Mouse (Mus musculus) MEL (cell line): ENCODE results near the gene Foxj2. TPM values are rescaled to one million over a fixed set of nuclear protein-coding genes. Genes with fewer than 3 reads are reported as not detected.

Source experiments
- DNase-seq: peaks from one replicate; pipeline ENCODE4 v3.0.0; 2011; ENCODE audit warnings: low read depth, low spot score
- H3K27ac ChIP-seq: 2 replicates; pipeline ENCODE4 v1.5.1; 2012; ENCODE audit warnings: low read depth, mild to moderate bottlenecking, control low read depth, low read length, moderate library complexity; ENCODE audit not compliant: control insufficient read depth
- H3K27me3 ChIP-seq, 2 experiments: fragments of 150-350 bp in 1 of 2; sonication (generic) in 1 of 2; 2 replicates each; pipeline ENCODE4 v1.6.1; 2012; ENCODE audit warnings: low read length in 2 of 2, mild to moderate bottlenecking in 2 of 2, improper control_type of control experiment in 1 of 2, moderate library complexity in 1 of 2; ENCODE audit not compliant: insufficient read depth in 2 of 2, control insufficient read depth in 1 of 2
- H3K36me3 ChIP-seq, 2 experiments: 2 replicates each; pipeline ENCODE4 v1.6.1; 2012 to 2014; ENCODE audit warnings: low read length in 2 of 2, improper control_type of control experiment in 1 of 2, inconsistent platforms in 1 of 2, mild to moderate bottlenecking in 1 of 2; ENCODE audit not compliant: insufficient read depth in 2 of 2, control insufficient read depth in 1 of 2
- H3K4me1 ChIP-seq, 2 experiments: fragments of 150-350 bp in 1 of 2; sonication (generic) in 1 of 2; 2 replicates each; pipeline ENCODE4 v1.6.1; 2012; ENCODE audit warnings: low read length in 2 of 2, improper control_type of control experiment in 1 of 2, mild to moderate bottlenecking in 1 of 2; ENCODE audit not compliant: insufficient read depth in 2 of 2, control insufficient read depth in 1 of 2
- H3K4me3 ChIP-seq, 2 experiments: fragments of 150-350 bp in 1 of 2; sonication (generic) in 1 of 2; 2 replicates each; pipeline ENCODE4 v1.5.1; 2012; ENCODE audit warnings: low read depth in 2 of 2, low read length in 2 of 2, mild to moderate bottlenecking in 2 of 2, moderate library complexity in 2 of 2, control low read depth in 1 of 2, improper control_type of control experiment in 1 of 2; ENCODE audit not compliant: control insufficient read depth in 1 of 2, insufficient read depth in 1 of 2
- H3K79me2 ChIP-seq: 2 replicates; pipeline ENCODE4 v1.6.1; 2012; ENCODE audit warnings: mild to moderate bottlenecking, low read length, moderate library complexity; ENCODE audit not compliant: control insufficient read depth, poor library complexity, insufficient read depth
- H3K9ac ChIP-seq: 2 replicates; pipeline ENCODE4 v1.6.1; 2012; ENCODE audit warnings: low read depth, mild to moderate bottlenecking, control low read depth, low read length, moderate library complexity; ENCODE audit not compliant: control insufficient read depth, poor library complexity, severe bottlenecking
- H3K9me3 ChIP-seq: fragments of 150-350 bp; sonication (generic); replicated peaks from 2 replicates; pipeline ENCODE4 v1.6.1; 2012; ENCODE audit warnings: mild to moderate bottlenecking, low read length, improper control_type of control experiment, moderate library complexity; ENCODE audit not compliant: insufficient read depth
- CHD1 ChIP-seq: IDR thresholded peaks from 2 replicates; pipeline ENCODE4 v1.6.1; 2012; ENCODE audit warnings: low read depth, mild to moderate bottlenecking, inconsistent platforms, low read length, improper control_type of control experiment
- CHD2 ChIP-seq: IDR thresholded peaks from 2 replicates; pipeline ENCODE4 v1.6.1; 2011; ENCODE audit warnings: low read length, improper control_type of control experiment
- CTCF ChIP-seq, 3 experiments: IDR thresholded peaks in 2 of 3; conservative IDR thresholded peaks in 1 of 3; 2 replicates each; pipeline ENCODE4 v1.5.1; 2011 to 2012; ENCODE audit warnings: low read length in 3 of 3, low read depth in 2 of 3, mild to moderate bottlenecking in 2 of 3, improper control_type of control experiment in 1 of 3, inconsistent platforms in 1 of 3, mixed read lengths in 1 of 3, moderate library complexity in 1 of 3; ENCODE audit not compliant: control insufficient read depth in 1 of 3, insufficient read depth in 1 of 3, poor library complexity in 1 of 3, severe bottlenecking in 1 of 3
- ELF1 ChIP-seq: IDR thresholded peaks from 2 replicates; pipeline ENCODE4 v1.6.1; 2014; ENCODE audit warnings: low read depth, mild to moderate bottlenecking, inconsistent platforms, low read length, improper control_type of control experiment, moderate library complexity
- HCFC1 ChIP-seq: IDR thresholded peaks from 2 replicates; pipeline ENCODE4 v1.6.1; 2012; ENCODE audit warnings: low read depth, mild to moderate bottlenecking, inconsistent platforms, low read length, improper control_type of control experiment, moderate library complexity
- JUND ChIP-seq: IDR thresholded peaks from 2 replicates; pipeline ENCODE4 v1.6.1; 2011; ENCODE audit warnings: low read depth, mild to moderate bottlenecking, improper control_type of control experiment, low read length
- MAX ChIP-seq: IDR thresholded peaks from 2 replicates; pipeline ENCODE4 v1.6.1; 2011; ENCODE audit warnings: low read length, improper control_type of control experiment
- MAZ ChIP-seq: IDR thresholded peaks from 2 replicates; pipeline ENCODE4 v1.6.1; 2012; ENCODE audit warnings: low read depth, mild to moderate bottlenecking, inconsistent platforms, low read length, improper control_type of control experiment
- MEF2A ChIP-seq: IDR thresholded peaks from 2 replicates; pipeline ENCODE4 v1.6.1; 2014; ENCODE audit warnings: low read depth, mild to moderate bottlenecking, inconsistent platforms, low read length, improper control_type of control experiment; ENCODE audit not compliant: poor library complexity, insufficient replicate concordance, severe bottlenecking; ENCODE audit errors: extremely low read depth
- MYB ChIP-seq: IDR thresholded peaks from 2 replicates; pipeline ENCODE4 v1.6.1; 2011; ENCODE audit warnings: mild to moderate bottlenecking, low read depth, low read length, improper control_type of control experiment
- NRF1 ChIP-seq: IDR thresholded peaks from 2 replicates; pipeline ENCODE4 v1.6.1; 2014; ENCODE audit warnings: low read depth, mild to moderate bottlenecking, inconsistent platforms, low read length, improper control_type of control experiment, moderate library complexity; ENCODE audit not compliant: poor library complexity, insufficient read depth, severe bottlenecking
- POLR2A ChIP-seq, 2 experiments: IDR thresholded peaks; 2 replicates each; pipeline ENCODE4 v1.6.1; 2011 to 2012; ENCODE audit warnings: low read length in 2 of 2, mild to moderate bottlenecking in 2 of 2, control low read depth in 1 of 2, improper control_type of control experiment in 1 of 2, low read depth in 1 of 2, moderate library complexity in 1 of 2; ENCODE audit not compliant: control insufficient read depth in 1 of 2, insufficient read depth in 1 of 2, poor library complexity in 1 of 2
- RAD21 ChIP-seq: IDR thresholded peaks from 2 replicates; pipeline ENCODE4 v1.6.1; 2011; ENCODE audit warnings: mild to moderate bottlenecking, low read depth, low read length, improper control_type of control experiment
- SIN3A ChIP-seq: IDR thresholded peaks from 2 replicates; pipeline ENCODE4 v1.6.1; 2012; ENCODE audit warnings: low read length, improper control_type of control experiment, inconsistent platforms
- TAL1 ChIP-seq: IDR thresholded peaks from 2 replicates; pipeline ENCODE4 v1.6.1; 2012; ENCODE audit warnings: mild to moderate bottlenecking, inconsistent platforms, low read length, moderate library complexity, mixed read lengths
- UBTF ChIP-seq: IDR thresholded peaks from 2 replicates; pipeline ENCODE4 v1.6.1; 2012; ENCODE audit warnings: low read depth, mild to moderate bottlenecking, inconsistent platforms, low read length, improper control_type of control experiment, moderate library complexity, borderline replicate concordance; ENCODE audit not compliant: insufficient read depth
- USF1 ChIP-seq: IDR thresholded peaks from 2 replicates; pipeline ENCODE4 v1.6.1; 2014; ENCODE audit warnings: low read depth, mild to moderate bottlenecking, inconsistent platforms, low read length, improper control_type of control experiment, moderate library complexity
- USF2 ChIP-seq, 2 experiments: IDR thresholded peaks; 2 replicates each; pipeline ENCODE4 v1.6.1; 2011 to 2012; ENCODE audit warnings: improper control_type of control experiment in 2 of 2, low read length in 2 of 2, borderline replicate concordance in 1 of 2, inconsistent platforms in 1 of 2, low read depth in 1 of 2, mild to moderate bottlenecking in 1 of 2; ENCODE audit not compliant: insufficient read depth in 1 of 2
- ZKSCAN1 ChIP-seq: IDR thresholded peaks from 2 replicates; pipeline ENCODE4 v1.6.1; 2012; ENCODE audit warnings: low read depth, mild to moderate bottlenecking, inconsistent platforms, low read length, improper control_type of control experiment, moderate library complexity
- ZMIZ1 ChIP-seq: IDR thresholded peaks from 2 replicates; pipeline ENCODE4 v1.6.1; 2012; ENCODE audit warnings: low read depth, mild to moderate bottlenecking, inconsistent platforms, low read length, improper control_type of control experiment, moderate library complexity
- ZNF384 ChIP-seq: IDR thresholded peaks from 2 replicates; pipeline ENCODE4 v1.6.1; 2012; ENCODE audit warnings: low read depth, mild to moderate bottlenecking, inconsistent platforms, low read length, improper control_type of control experiment
- polyA plus RNA-seq, 2 experiments: library from polyadenylated mRNA; stranded (reverse) in 1 of 2; unstranded in 1 of 2; fragments of >175 nt in 1 of 2; fragments of >200 nt in 1 of 2; gene quantifications; 2 replicates each; pipeline versions ENCODE4 v1.2.1 to v1.2.4; 2012; ENCODE audit warnings: low replicate concordance in 2 of 2, low read depth in 1 of 2; ENCODE audit not compliant: insufficient read length in 2 of 2, insufficient read depth in 1 of 2, missing spikeins in 1 of 2
- total RNA-seq: library from RNA; depleted of rRNA; stranded (reverse); fragments of 300-350 nt; gene quantifications from 2 replicates; pipeline ENCODE4 v1.2.3, GENCODE M21; 2012

The Foxj2 gene
- total and polyA plus RNA-seq, 3 experiments: 2.2 to 8.6 TPM; not detected in 1

DNA sequence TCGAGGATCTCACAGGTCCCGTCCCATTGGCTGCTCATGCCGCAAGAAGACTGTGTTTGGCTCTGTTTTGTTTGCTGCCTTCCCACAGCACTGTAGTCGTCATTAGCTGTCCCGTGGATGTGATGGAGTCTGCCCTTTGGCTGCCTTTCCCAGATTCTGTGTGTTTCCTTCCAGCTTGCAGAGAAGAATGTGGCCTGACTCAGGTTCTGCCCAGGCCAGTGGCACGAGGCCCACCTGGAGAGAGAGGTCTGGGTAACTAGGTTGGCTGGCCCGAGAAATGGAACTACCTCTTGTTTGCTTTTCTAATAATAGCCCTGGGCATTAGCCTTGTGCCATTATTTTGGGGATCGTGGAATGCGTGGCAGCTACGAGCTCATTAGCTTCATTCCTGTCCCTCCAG, 4.4 kb downstream of the Foxj2 start:
- Histone ChIP-seq H3K4me1 (peaks cover 5 to 26% of the 10 kb centered on the region in 2 experiments), H3K36me3 (peaks cover 0 to 21% of the 10 kb centered on the region in 2 experiments; a peak in 3 of 4 replicates), H3K27ac (no peak overlapping the region)

GRCm38 (mm10) chr6:122825166-122825565, 5.5 kb downstream of the Foxj2 start:
- no peak overlapping the region for H3K27ac ChIP-seq
- no peak overlapping the region for H3K4me3 ChIP-seq
- no peak overlapping the region for H3K9ac ChIP-seq
- DNase-seq: no peak
- no peaks in the 10 kb centered on the region for H3K27me3 ChIP-seq
- TF ChIP-seq MYB (no peak), MAZ (no peak), POLR2A (IDR thresholded peaks at IDR 0.05; ENCODE audit: control insufficient read depth in 1 of 2, insufficient read depth in 1 of 2, low read depth in 1 of 2, low read length in 2 of 2, poor library complexity in 1 of 2) (no peak), ZKSCAN1 (no peak), CTCF (IDR thresholded peaks at IDR 0.05 in 2 of 3, conservative IDR thresholded peaks at IDR 0.05 in 1 of 3; ENCODE audit: control insufficient read depth in 1 of 3, insufficient read depth in 1 of 3, low read depth in 2 of 3, low read length in 3 of 3, poor library complexity in 1 of 3, severe bottlenecking in 1 of 3) (no peak), USF2 (IDR thresholded peaks at IDR 0.05; ENCODE audit: borderline replicate concordance in 1 of 2, insufficient read depth in 1 of 2, low read depth in 1 of 2, low read length in 2 of 2) (no peak), UBTF (no peak), NRF1 (no peak)
- peaks cover 0 to 20% of the 10 kb centered on the region in 2 experiments; a peak in 3 of 4 replicates for H3K36me3 ChIP-seq
- peaks cover 8% of the 10 kb centered on the region for H3K79me2 ChIP-seq
- H3K4me1 ChIP-seq: peaks cover 4 to 26% of the 10 kb centered on the region in 2 experiments
- H3K9me3 ChIP-seq: no peaks in the 10 kb centered on the region

More for the DNA sequence above, 4.4 kb downstream of the Foxj2 start:
- Histone ChIP-seq H3K27me3 (no peaks in the 10 kb centered on the region), H3K4me3 (no peak overlapping the region)
- no peak for DNase-seq
- no peak for TF ChIP-seq ZMIZ1
- TF ChIP-seq MYB: no peak
- no peak for TF ChIP-seq RAD21
- TF ChIP-seq, all 39 proteins: peak for 0
- Histone ChIP-seq H3K9me3 (no peaks in the 10 kb centered on the region), H3K79me2 (peaks cover 14% of the 10 kb centered on the region), H3K9ac (no peak overlapping the region)

DNA sequence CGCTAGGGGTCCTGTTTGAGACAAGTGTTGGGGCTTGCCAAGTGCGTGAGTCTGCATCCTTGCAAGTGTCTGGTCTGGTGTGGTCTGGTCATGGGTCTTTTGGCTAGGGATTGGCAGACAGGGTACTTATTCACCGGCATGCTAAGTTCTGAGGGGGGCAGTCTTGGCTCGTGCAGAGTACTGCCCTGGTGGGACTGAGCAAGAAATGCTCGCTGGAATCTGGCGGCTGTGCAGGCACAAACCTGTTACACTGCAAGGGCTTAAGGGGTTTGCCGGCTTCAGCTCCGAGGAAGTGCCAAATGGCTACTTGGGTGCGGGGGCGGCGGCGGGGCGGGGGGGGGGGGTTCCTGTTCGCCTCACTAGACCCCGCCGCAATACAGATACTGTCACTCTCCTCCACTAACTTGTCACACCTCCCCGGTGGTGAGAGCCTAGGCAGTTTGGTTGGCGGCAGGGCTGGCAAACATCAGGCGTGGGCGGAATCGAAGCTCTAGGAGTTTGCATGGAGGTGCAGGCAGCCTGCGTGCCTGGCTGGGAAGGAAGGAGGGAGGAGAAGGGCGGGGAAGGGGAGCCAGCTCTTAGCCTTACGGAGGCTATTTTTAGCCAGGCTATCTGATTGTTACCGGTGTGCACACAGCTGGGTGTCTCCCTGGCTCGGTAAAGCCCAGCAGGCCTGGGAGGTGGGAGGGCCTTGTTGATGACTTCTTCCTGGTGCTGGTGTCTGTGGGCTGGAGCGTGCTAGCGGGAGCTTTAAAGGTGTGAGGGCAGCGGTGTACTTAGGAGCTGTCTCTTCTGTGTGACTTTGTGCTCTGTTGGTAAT, 6.4 kb downstream of the Foxj2 start:
- Histone ChIP-seq H3K4me1 (peaks cover 4 to 19% of the 10 kb centered on the region in 2 experiments), H3K4me3 (peak overlapping the region; percentile 45 to 62), H3K79me2 (peaks cover 6% of the 10 kb centered on the region), H3K9me3 (no peaks in the 10 kb centered on the region), H3K27me3 (no peaks in the 10 kb centered on the region), H3K27ac (peak overlapping the region; percentile 45), H3K36me3 (peaks cover 0 to 16% of the 10 kb centered on the region in 2 experiments; a peak in 3 of 4 replicates), H3K9ac (peak overlapping the region; percentile 40)
- DNase-seq: peak; percentile 91
- TF ChIP-seq CTCF (IDR thresholded peaks at IDR 0.05 in 2 of 3, conservative IDR thresholded peaks at IDR 0.05 in 1 of 3; ENCODE audit: control insufficient read depth in 1 of 3, insufficient read depth in 1 of 3, low read depth in 2 of 3, low read length in 3 of 3, poor library complexity in 1 of 3, severe bottlenecking in 1 of 3): no peak
- peak; percentile 92; the same call in 1 of the 2 replicates for TF ChIP-seq SIN3A
- no peak for TF ChIP-seq CHD2
- peak; percentile 52 for TF ChIP-seq ELF1
- no peak for TF ChIP-seq POLR2A (IDR thresholded peaks at IDR 0.05; ENCODE audit: control insufficient read depth in 1 of 2, insufficient read depth in 1 of 2, low read depth in 1 of 2, low read length in 2 of 2, poor library complexity in 1 of 2)
- no peak for TF ChIP-seq ZKSCAN1
- TF ChIP-seq JUND: no peak
- TF ChIP-seq USF1: 0 out of 2 replicates have a peak, but pooled peaks have one; percentile 15
- no peak for TF ChIP-seq ZNF384
- TF ChIP-seq MAZ: no peak
- TF ChIP-seq USF2 (IDR thresholded peaks at IDR 0.05; ENCODE audit: borderline replicate concordance in 1 of 2, insufficient read depth in 1 of 2, low read depth in 1 of 2, low read length in 2 of 2): no peak
- TF ChIP-seq MEF2A: peak; percentile 99
- no peak for TF ChIP-seq CHD1
- TF ChIP-seq TAL1: peak; percentile 16; the same call in 1 of the 2 replicates
- TF ChIP-seq MAX: peak; percentile 86
- TF ChIP-seq HCFC1: peak; percentile 50; the same call in 1 of the 2 replicates
- no peak for TF ChIP-seq UBTF
